Mouse (Mus musculus) bone marrow, adult 2 months (tissue): ENCODE measurements around the gene Kdm2a. TPM values are rescaled to one million over a fixed set of nuclear protein-coding genes. Genes with fewer than 3 reads are reported as not detected.
A peak's percentile ranks its signal among the peaks of the same experiment; 100 is the strongest.

Source experiments
- H3K27ac ChIP-seq: fragments of 200-500 bp; 2 replicates; pipeline ENCODE4 v1.5.1; 2012; ENCODE audit warnings: low read depth, mild to moderate bottlenecking, control low read depth, inconsistent platforms, low read length; ENCODE audit not compliant: control insufficient read depth, poor library complexity, insufficient read depth
- H3K4me1 ChIP-seq: fragments of 200-500 bp; 2 replicates; pipeline ENCODE4 v1.6.1; 2011; ENCODE audit warnings: low read length; ENCODE audit not compliant: control insufficient read depth, insufficient read depth
- H3K4me3 ChIP-seq: fragments of 200-500 bp; replicated peaks from 2 replicates; pipeline ENCODE3; 2011; ENCODE audit warnings: mild to moderate bottlenecking, low read depth, low read length, control low read depth; ENCODE audit not compliant: control insufficient read depth
- CTCF ChIP-seq: fragments of 200-500 bp; IDR thresholded peaks from 2 replicates; pipeline ENCODE4 v1.5.1; 2011; ENCODE audit warnings: low read length, control low read depth; ENCODE audit not compliant: control insufficient read depth, insufficient read depth
- POLR2A ChIP-seq: fragments of 200-500 bp; IDR thresholded peaks from 2 replicates; pipeline ENCODE4 v1.6.1; 2011; ENCODE audit warnings: low read depth, mild to moderate bottlenecking, control low read depth, low read length, borderline replicate concordance; ENCODE audit not compliant: control insufficient read depth
- WGBS: fragments of 180-500 bp; shearing (Covaris S2); methylation state at CpG from one replicate; pipeline ENCODE4 v1.1.7; 2018; 5-methylcytosine and 5-hydroxymethylcytosine counted together
- polyA plus RNA-seq: library from polyadenylated mRNA; stranded (reverse); fragments of >200 nt; gene quantifications from 2 replicates; pipeline ENCODE4 v1.2.4, GENCODE M21; 2011; ENCODE audit warnings: low replicate concordance; ENCODE audit not compliant: missing spikeins, insufficient read depth, insufficient read length

Kdm2a gene
- polyA plus RNA-seq, 1 experiment, result 38.9 TPM

- no peak for TF ChIP-seq POLR2A
- peak; percentile 18; the same call in 1 of the 2 replicates for TF ChIP-seq CTCF
- Histone ChIP-seq H3K4me1 (peaks cover 38% of the 10 kb centered on the region), H3K27ac (peak overlapping the region; percentile 73), H3K4me3 (peak overlapping the region; percentile 13)
- 49% methylated on average over 5 of the region's 5 CpGs for whole genome bisulfite sequencing
These were observed 100.2 kb downstream of the Kdm2a start for GRCm38 (mm10) chr19:4297851-4298250.

DNA sequence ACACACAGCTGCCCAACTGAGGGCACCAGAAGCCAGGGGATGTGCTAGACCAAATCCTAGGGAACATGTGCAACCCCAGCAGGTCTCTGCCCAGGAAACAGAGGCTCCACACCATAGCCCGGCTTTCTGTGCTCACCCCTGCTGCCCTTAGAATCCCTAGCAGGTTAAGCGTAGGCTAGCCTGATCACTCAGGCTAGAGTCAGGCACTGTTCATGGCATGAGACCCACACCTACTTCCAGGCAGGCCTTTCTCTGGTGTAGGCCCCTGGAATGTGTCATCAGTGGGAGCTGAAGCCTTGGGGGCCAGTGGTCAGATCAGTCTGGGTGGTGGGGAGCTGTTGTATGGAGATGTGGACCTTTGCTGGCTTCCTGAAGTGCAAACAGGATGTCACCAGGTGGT is 101.5 kb downstream of the Kdm2a start:
- Histone ChIP-seq H3K4me3 (no peak overlapping the region), H3K4me1 (peaks cover 37% of the 10 kb centered on the region), H3K27ac (peak overlapping the region; percentile 95)
- 37% methylated on average over 2 of the region's 2 CpGs for WGBS
- TF ChIP-seq CTCF (no peak), POLR2A (no peak)

DNA sequence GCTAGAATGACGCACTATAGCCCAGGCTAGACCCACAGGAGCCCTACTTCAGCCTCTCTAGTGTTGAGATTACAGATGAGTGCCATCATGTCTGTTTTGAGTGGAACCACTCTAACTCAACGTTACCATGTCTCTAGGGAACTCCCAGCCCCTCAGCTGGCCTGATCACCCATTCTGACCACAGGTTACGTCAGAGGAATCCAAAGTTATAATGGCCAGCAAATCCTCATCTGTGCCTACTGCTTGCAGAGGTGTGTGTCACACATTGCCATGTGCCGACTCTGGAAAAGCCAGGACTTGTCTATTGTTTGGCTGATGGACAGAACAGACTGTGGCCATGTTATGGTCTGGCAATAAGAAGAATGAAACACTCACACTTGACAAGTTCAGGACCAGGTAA is 102.7 kb downstream of the Kdm2a start:
- H3K27ac ChIP-seq, result peak overlapping the region; percentile 95
- H3K4me1 ChIP-seq, result peaks cover 34% of the 10 kb centered on the region
- TF ChIP-seq POLR2A (no peak), CTCF (no peak)
- 47% methylated on average over 4 of the region's 4 CpGs for WGBS
- no peak overlapping the region for H3K4me3 ChIP-seq

GRCm38 (mm10) chr19:4294381-4295097 is 103.5 kb downstream of the Kdm2a start:
- peaks cover 32% of the 10 kb centered on the region for H3K4me1 ChIP-seq
- peak overlapping the region; percentile 20 for H3K4me3 ChIP-seq
- peak overlapping the region; percentile 95 for H3K27ac ChIP-seq
- 11% methylated on average over 14 of the region's 14 CpGs for WGBS
- TF ChIP-seq POLR2A (peak; percentile 32; the same call in 1 of the 2 replicates), CTCF (peak; percentile 23; the same call in 1 of the 2 replicates)

DNA sequence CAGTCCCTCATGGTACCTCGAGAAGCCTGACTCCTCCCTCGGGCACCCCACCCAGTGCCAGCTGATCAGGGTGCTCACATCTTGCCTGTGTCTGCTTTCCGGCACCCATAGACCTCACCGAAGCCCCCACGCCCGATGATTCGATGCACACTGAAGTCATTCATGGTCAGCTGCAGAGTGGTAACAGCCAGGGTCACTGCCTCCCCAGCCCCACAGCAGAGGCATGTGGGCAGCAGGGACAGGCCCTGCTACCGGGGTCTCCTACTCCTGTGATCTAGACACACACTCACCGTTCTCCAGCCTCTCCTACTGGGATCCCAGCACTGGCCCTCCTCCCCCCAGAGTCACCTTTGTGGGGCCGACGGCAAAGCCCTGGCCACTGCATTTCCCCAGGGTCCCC is 106.9 kb downstream of the Kdm2a start:
- Histone ChIP-seq H3K27ac (no peak overlapping the region; the same call in 1 of the 2 replicates), H3K4me3 (no peak overlapping the region), H3K4me1 (peaks cover 16% of the 10 kb centered on the region)
- WGBS, result 86% methylated on average over 11 of the region's 11 CpGs
- TF ChIP-seq CTCF, result no peak
- TF ChIP-seq POLR2A, result no peak

GRCm38 (mm10) chr19:4290749-4291148 is 107.3 kb downstream of the Kdm2a start:
- TF ChIP-seq POLR2A (no peak), CTCF (no peak)
- peaks cover 15% of the 10 kb centered on the region for H3K4me1 ChIP-seq
- no peak overlapping the region for H3K4me3 ChIP-seq
- 91% methylated on average over 15 of the region's 15 CpGs for WGBS
- no peak overlapping the region for H3K27ac ChIP-seq

DNA sequence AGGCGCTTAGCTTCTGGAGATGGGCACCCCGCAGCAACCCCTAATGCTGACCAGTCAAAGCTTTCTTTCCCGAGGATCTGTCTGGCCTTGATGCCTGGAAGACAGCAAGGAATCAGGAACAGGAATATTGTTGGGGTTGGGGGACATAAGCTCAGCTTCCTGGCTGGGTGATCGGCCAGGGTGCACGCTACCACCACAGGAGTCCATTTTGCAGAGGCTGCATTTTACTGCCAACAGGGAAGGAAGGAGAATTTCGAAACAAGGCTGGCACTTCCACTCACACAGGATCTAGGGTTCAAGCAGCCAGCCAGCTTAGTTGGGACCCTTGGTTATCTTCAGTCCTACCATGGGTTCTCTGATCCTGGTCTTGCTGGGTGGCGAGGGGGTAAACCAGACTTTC is 114.4 kb downstream of the Kdm2a start:
- H3K4me3 ChIP-seq, result peak overlapping the region; percentile 80
- peaks cover 11% of the 10 kb centered on the region for H3K4me1 ChIP-seq
- TF ChIP-seq POLR2A, result no peak
- TF ChIP-seq CTCF, result no peak
- H3K27ac ChIP-seq, result peak overlapping the region; percentile 82
- WGBS, result 3% methylated on average over 7 of the region's 7 CpGs

- Histone ChIP-seq H3K27ac (peak within 1 kb of the TSS; percentile 82), H3K4me1 (peaks cover 11% of the 10 kb centered on the region), H3K4me3 (peak within 1 kb of the TSS; percentile 80)
- under 1% methylated on average over 50 of the region's 50 CpGs for WGBS
- peak; percentile 80 for TF ChIP-seq CTCF
- TF ChIP-seq POLR2A, result peak; percentile 4; the same call in 1 of the 2 replicates
These were observed 115.1 kb downstream of the Kdm2a start, which contains the start of gene Ankrd13d for GRCm38 (mm10) chr19:4282898-4283553. Gene Ankrd13d, minus strand, starts transcription at chr19:4283137.

GRCm38 (mm10) chr19:4280425-4280824 is 117.7 kb downstream of the Kdm2a start:
- no peak for TF ChIP-seq POLR2A
- no peak for TF ChIP-seq CTCF
- no peak overlapping the region for H3K4me3 ChIP-seq
- peaks cover 6% of the 10 kb centered on the region for H3K4me1 ChIP-seq
- H3K27ac ChIP-seq, result no peak overlapping the region
- 93% methylated on average over 9 of the region's 9 CpGs for WGBS
